ENCODE assay signal across 8 mouse cellular contexts in the genomic region with DNA sequence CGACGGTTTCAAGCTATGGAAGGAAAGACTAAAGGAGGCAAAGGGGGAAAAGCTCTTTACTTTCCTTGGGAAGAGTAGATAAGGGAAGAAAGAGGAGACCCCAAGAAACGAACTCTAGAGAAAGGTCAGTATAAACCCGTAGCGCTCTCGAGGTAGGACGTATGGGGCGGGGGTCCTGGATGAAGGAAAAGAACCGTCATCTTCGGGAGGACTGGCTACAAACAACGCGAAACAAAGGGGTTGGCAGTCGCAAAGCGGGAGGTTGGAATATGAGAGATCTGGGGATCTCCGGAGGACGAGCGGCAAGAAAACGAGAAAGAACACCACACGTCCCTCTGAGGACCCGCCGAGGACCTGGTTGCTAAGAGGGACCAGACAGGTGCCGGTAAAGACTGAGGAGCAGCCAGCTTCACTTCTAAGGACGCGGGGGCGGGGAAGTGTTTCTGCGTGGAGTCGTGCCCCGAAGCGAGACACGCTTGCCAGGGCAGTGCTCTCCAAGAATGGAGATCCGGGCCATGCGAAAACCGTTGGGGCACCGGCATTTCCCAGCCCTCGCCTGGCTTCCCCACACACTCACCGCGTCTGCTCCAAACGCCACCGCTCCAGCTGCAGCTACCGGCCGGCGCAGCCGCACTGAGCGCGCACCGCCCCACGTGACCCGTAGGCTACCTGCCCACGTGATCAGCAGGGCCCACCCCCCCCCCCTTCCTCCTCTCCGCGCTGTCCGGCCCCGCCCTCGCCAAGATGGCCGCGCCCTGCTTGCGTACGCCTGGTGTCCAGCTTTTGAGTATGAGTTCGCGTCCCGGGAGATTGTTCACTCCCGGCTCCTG. TPM values are rescaled to one million over a fixed set of nuclear protein-coding genes. Genes with fewer than 3 reads are reported as not detected.
A peak's percentile ranks its signal among the peaks of the same experiment; 100 is the strongest.
DNase-seq lines count a peak whose midpoint lies in the region; ATAC-seq and TF ChIP-seq lines count a peak whose summit lies in the region.

A gene (minus strand): TSS at position 660 of the 830 bp plus-strand sequence.
A gene (plus strand): TSS at position 720 of the 830 bp plus-strand sequence.

- DNase-seq in forebrain, embryonic 14.5 days (ENCODE audit: low spot score): peak; percentile 97
- peak; percentile 82 for DNase-seq in heart, postnatal 25 days (ENCODE audit: low spot score)
- DNase-seq in layer of hippocampus, adult 18-20 months (ENCODE audit: low spot score in 2 of 2): peak; percentile 92 to 96
- DNase-seq in lung, adult 2 months: peak; percentile 87
- DNase-seq in thymus, adult 18-20 months: peak; percentile 86 to 87

- peaks cover 10% of the 10 kb centered on the region for H3K36me3 ChIP-seq in ES-Bruce4 (ENCODE audit: control insufficient read depth, insufficient read depth, low read length, poor library complexity, severe bottlenecking)
- H3K36me3 ChIP-seq in forebrain, embryonic 14.5 days (ENCODE audit: control insufficient read depth, insufficient read depth, low read length): peaks cover 7% of the 10 kb centered on the region

- H3K4me2 ChIP-seq in forebrain, embryonic 14.5 days (ENCODE audit: low read length): peak within 1 kb of the TSS; percentile 70

- ATAC-seq in cerebellum, adult (ENCODE audit: insufficient number of reproducible peaks, low FRiP score, low TSS enrichment): peak; percentile 91
- ATAC-seq in forebrain, embryonic 14.5 days: peak; percentile 97
- ATAC-seq in neutrophil, adult 5-6 weeks (ENCODE audit: extremely low read depth, insufficient number of reproducible peaks, low FRiP score, poor library complexity, severe bottlenecking): peak; percentile 79

- peak within 1 kb of the TSS; percentile 94 for H3K4me3 ChIP-seq in ES-Bruce4 (ENCODE audit: low read depth, low read length)
- peak within 1 kb of the TSS; percentile 76 for H3K4me3 ChIP-seq in forebrain, embryonic 14.5 days (ENCODE audit: low read depth, low read length)
- H3K4me3 ChIP-seq in lung, adult 2 months (replicated peaks; ENCODE audit: extremely low read depth, low read depth, low read length): peak within 1 kb of the TSS; percentile 96

- intact Hi-C loops in heart, postnatal 25 days (cut with DNase I): loop anchor here (2.0 to 5.0 kb wide), 2 partner anchors 55 to 155 kb away; a partner anchor contains a TSS

- no peak within 1 kb of the TSS for H3K27ac ChIP-seq in ES-Bruce4 (ENCODE audit: insufficient read depth, low read length)
- H3K27ac ChIP-seq in forebrain, embryonic 14.5 days (ENCODE audit: low read depth, low read length): peak within 1 kb of the TSS; percentile 75

- WGBS in forebrain, embryonic 14.5 days: under 1% methylated on average over 60 of the region's 62 CpGs
- WGBS in lung, adult 2 months: under 1% methylated on average over 62 of the region's 62 CpGs

- H3K9me3 ChIP-seq in ES-Bruce4 (replicated peaks; ENCODE audit: control insufficient read depth, insufficient read depth, low read length, poor library complexity, severe bottlenecking): no peaks in the 10 kb centered on the region
- H3K9me3 ChIP-seq in forebrain, embryonic 14.5 days (replicated peaks; ENCODE audit: control insufficient read depth, low read length): no peaks in the 10 kb centered on the region

- TF ChIP-seq POLR2A in ES-Bruce4 (IDR thresholded peaks at IDR 0.05; ENCODE audit: insufficient read depth, low read length): peak; percentile 86
- peak; percentile 96; the same call in 1 of the 2 replicates for TF ChIP-seq POLR2A in lung, adult 2 months (IDR thresholded peaks at IDR 0.05; ENCODE audit: borderline replicate concordance, extremely low read depth, low read depth, low read length)

- peak within 1 kb of the TSS; percentile 71 for H3K9ac ChIP-seq in ES-Bruce4 (ENCODE audit: low read depth, poor library complexity, severe bottlenecking)
- H3K9ac ChIP-seq in forebrain, embryonic 14.5 days (ENCODE audit: low read length): peak within 1 kb of the TSS; percentile 88

- peak; percentile 66; the same call in 1 of the 2 replicates for TF ChIP-seq EP300 in ES-Bruce4 (IDR thresholded peaks at IDR 0.05; ENCODE audit: insufficient read depth, low read depth, low read length)

- no peaks in the 10 kb centered on the region for H3K4me1 ChIP-seq in ES-Bruce4 (ENCODE audit: control insufficient read depth, insufficient read depth, low read length)
- H3K4me1 ChIP-seq in forebrain, embryonic 14.5 days (ENCODE audit: control insufficient read depth, insufficient read depth, low read length): peaks cover 13% of the 10 kb centered on the region
- peaks cover 3% of the 10 kb centered on the region; the same call in 1 of the 2 replicates for H3K4me1 ChIP-seq in lung, adult 2 months (ENCODE audit: control insufficient read depth, insufficient read depth, low read length)

- TF ChIP-seq CTCF in ES-Bruce4 (IDR thresholded peaks at IDR 0.05; ENCODE audit: low read depth, low read length): no peak
- no peak for TF ChIP-seq CTCF in lung, adult 2 months (IDR thresholded peaks at IDR 0.05; ENCODE audit: insufficient read depth, low read length)

- H3K27me3 ChIP-seq in ES-Bruce4 (ENCODE audit: control insufficient read depth, insufficient read depth, low read length, poor library complexity, severe bottlenecking): no peaks in the 10 kb centered on the region
- H3K27me3 ChIP-seq in forebrain, embryonic 14.5 days (replicated peaks; ENCODE audit: control insufficient read depth, insufficient read depth, low read length): no peaks in the 10 kb centered on the region

RNA-seq across cellular contexts. Expression of the first gene that starts in this region (rescaled TPM):
- polyA plus RNA-seq in ES-Bruce4 (2011; ENCODE audit: insufficient read depth, insufficient read length, low read depth, missing spikeins): 32.1 and 34.5 TPM in 2 replicates
- 94.5 and 95.0 TPM in 2 replicates for polyA plus RNA-seq in forebrain, embryonic 14.5 days (2014; fragmentation: Nextera tagmentation; extraction: Ambion mirVana)
- total RNA-seq in heart, postnatal 25 days (2021): 10 to 100 TPM; 15.0 to 15.9 TPM
- 10 to 100 TPM; 28.9 to 29.1 TPM for total RNA-seq in layer of hippocampus, adult 18-20 months (2021)
- 10.1 and 12.7 TPM in 2 replicates for polyA plus RNA-seq in lung, adult 2 months (2012; rRNA removed)
- 18.7 and 20.9 TPM in 2 replicates for total RNA-seq in neutrophil, adult 5-6 weeks (2017)

RNA-seq across cellular contexts. Expression of the second gene that starts in this region (rescaled TPM):
- polyA plus RNA-seq in ES-Bruce4 (2011; ENCODE audit: insufficient read depth, insufficient read length, low read depth, missing spikeins): 21.4 and 26.0 TPM in 2 replicates
- polyA plus RNA-seq in forebrain, embryonic 14.5 days (2014; fragmentation: Nextera tagmentation; extraction: Ambion mirVana): 23.1 and 24.9 TPM in 2 replicates
- 10 to 100 TPM; 11.5 to 13.0 TPM for total RNA-seq in heart, postnatal 25 days (2021)
- total RNA-seq in layer of hippocampus, adult 18-20 months (2021): 10 to 100 TPM; 11.9 to 13.5 TPM
- 7.5 and 9.0 TPM in 2 replicates for polyA plus RNA-seq in lung, adult 2 months (2012; rRNA removed)
- total RNA-seq in neutrophil, adult 5-6 weeks (2017): 17.8 and 21.1 TPM in 2 replicates
